Comparison of ENCODE assay signal across 17 mouse cellular contexts in genomic region chr6:146347568-146347967, GRCm38 (mm10).
"Had no signal": no experiment of that assay in that cellular context is flagged by ENCODE, and none has a peak within 500 bp of the region (broad histone marks: within the 10 kb centered on the region; RNA-seq: fewer than 3 reads in every experiment).

No protein-coding gene starts in this region.

- H3K36me3 ChIP-seq: limb, embryonic 10.5 days; limb, embryonic 13.5 days; liver, embryonic 13.5 days; midbrain, embryonic 10.5 days; midbrain, embryonic 13.5 days had no signal

- H3K4me2 ChIP-seq: limb, embryonic 13.5 days; liver, embryonic 13.5 days; lung, embryonic 15.5 days; midbrain, embryonic 13.5 days had no signal

- DNase-seq: kidney, adult 2 months; layer of hippocampus, adult 9-11 months; liver, embryonic 13.5 days; lung, adult 18-20 months; lung, postnatal 10 days; lung, postnatal 36 days; thymus, adult 18-20 months; thymus, postnatal 36 days had no signal

- H3K4me1 ChIP-seq: limb, embryonic 10.5 days; liver, embryonic 13.5 days; lung, embryonic 15.5 days had no signal

- H3K27me3 ChIP-seq: limb, embryonic 13.5 days; liver, embryonic 13.5 days; lung, embryonic 15.5 days; megakaryocyte, embryonic 14.5 days; midbrain, embryonic 13.5 days had no signal

- H3K4me3 ChIP-seq: layer of hippocampus, adult 2 months; limb, embryonic 10.5 days; limb, embryonic 13.5 days; liver, embryonic 13.5 days; lung, embryonic 15.5 days; megakaryocyte, embryonic 14.5 days; midbrain, embryonic 10.5 days; midbrain, embryonic 13.5 days had no signal

- ATAC-seq: midbrain, embryonic 13.5 days; midbrain, embryonic 16.5 days had no signal

- H3K9ac ChIP-seq: limb, embryonic 13.5 days; liver, embryonic 13.5 days; lung, embryonic 15.5 days; midbrain, embryonic 13.5 days had no signal

- H3K27ac ChIP-seq: kidney, postnatal 0 days; layer of hippocampus, adult 2 months; limb, embryonic 10.5 days; limb, embryonic 13.5 days; liver, embryonic 13.5 days; lung, embryonic 15.5 days; midbrain, embryonic 10.5 days; midbrain, embryonic 13.5 days had no signal

- H3K9me3 ChIP-seq: limb, embryonic 10.5 days; limb, embryonic 13.5 days; liver, embryonic 13.5 days; lung, embryonic 15.5 days; megakaryocyte, embryonic 14.5 days; midbrain, embryonic 10.5 days; midbrain, embryonic 13.5 days had no signal
